Mouse (Mus musculus) neural tube, embryonic 13.5 days (tissue): Measurements from ENCODE around the gene Retsat. TPM values are rescaled to one million over a fixed set of nuclear protein-coding genes. Genes with fewer than 3 reads are reported as not detected.

Experiments used
- ATAC-seq: fragments of 200-750 bp; cut with Nextera tagmentation; 2 replicates; pipeline ENCODE4 v1.8.0; 2017; ENCODE audit warnings: low read depth, mild to moderate bottlenecking, moderate TSS enrichment, moderate library complexity
- H3K27ac ChIP-seq: fragments of 300-500 bp; sonication (generic); replicated peaks from 2 replicates; pipeline ENCODE4 v1.5.1; 2015; ENCODE audit warnings: moderate library complexity, mild to moderate bottlenecking, inconsistent platforms
- H3K27me3 ChIP-seq: fragments of 300-500 bp; sonication (generic); 2 replicates; pipeline ENCODE4 v1.6.1; 2015; ENCODE audit warnings: mild to moderate bottlenecking, inconsistent platforms
- H3K36me3 ChIP-seq: fragments of 300-500 bp; sonication (generic); 2 replicates; pipeline ENCODE4 v1.6.1; 2015; ENCODE audit warnings: mild to moderate bottlenecking, inconsistent platforms
- H3K4me1 ChIP-seq: fragments of 300-500 bp; sonication (generic); replicated peaks from 2 replicates; pipeline ENCODE4 v1.6.1; 2015; ENCODE audit warnings: inconsistent platforms
- H3K4me2 ChIP-seq: fragments of 300-500 bp; sonication (generic); 2 replicates; pipeline ENCODE4 v1.6.1; 2015; ENCODE audit warnings: inconsistent platforms, mild to moderate bottlenecking, moderate library complexity
- H3K4me3 ChIP-seq: fragments of 300-500 bp; sonication (generic); 2 replicates; pipeline ENCODE4 v1.5.1; 2015; ENCODE audit warnings: mild to moderate bottlenecking, inconsistent platforms
- H3K9ac ChIP-seq: fragments of 300-500 bp; sonication (generic); 2 replicates; pipeline ENCODE4 v1.6.1; 2015; ENCODE audit warnings: moderate library complexity, mild to moderate bottlenecking, inconsistent platforms
- H3K9me3 ChIP-seq: fragments of 300-500 bp; sonication (generic); 2 replicates; pipeline ENCODE4 v1.6.1; 2016; ENCODE audit warnings: inconsistent platforms
- WGBS: fragments of 180-500 bp; shearing (Covaris S2); methylation state at CpG from one replicate; pipeline ENCODE4 v1.1.7; 2015; 5-methylcytosine and 5-hydroxymethylcytosine counted together
- polyA plus RNA-seq: library from polyadenylated mRNA; unstranded; fragments of >200 nt; fragmentation: Nextera tagmentation; extraction: Ambion mirVana; gene quantifications from 2 replicates; pipeline ENCODE4 v1.2.1, GENCODE M21; 2015

The Retsat gene
- 5.3 and 5.4 TPM in 2 replicates for polyA plus RNA-seq

DNA sequence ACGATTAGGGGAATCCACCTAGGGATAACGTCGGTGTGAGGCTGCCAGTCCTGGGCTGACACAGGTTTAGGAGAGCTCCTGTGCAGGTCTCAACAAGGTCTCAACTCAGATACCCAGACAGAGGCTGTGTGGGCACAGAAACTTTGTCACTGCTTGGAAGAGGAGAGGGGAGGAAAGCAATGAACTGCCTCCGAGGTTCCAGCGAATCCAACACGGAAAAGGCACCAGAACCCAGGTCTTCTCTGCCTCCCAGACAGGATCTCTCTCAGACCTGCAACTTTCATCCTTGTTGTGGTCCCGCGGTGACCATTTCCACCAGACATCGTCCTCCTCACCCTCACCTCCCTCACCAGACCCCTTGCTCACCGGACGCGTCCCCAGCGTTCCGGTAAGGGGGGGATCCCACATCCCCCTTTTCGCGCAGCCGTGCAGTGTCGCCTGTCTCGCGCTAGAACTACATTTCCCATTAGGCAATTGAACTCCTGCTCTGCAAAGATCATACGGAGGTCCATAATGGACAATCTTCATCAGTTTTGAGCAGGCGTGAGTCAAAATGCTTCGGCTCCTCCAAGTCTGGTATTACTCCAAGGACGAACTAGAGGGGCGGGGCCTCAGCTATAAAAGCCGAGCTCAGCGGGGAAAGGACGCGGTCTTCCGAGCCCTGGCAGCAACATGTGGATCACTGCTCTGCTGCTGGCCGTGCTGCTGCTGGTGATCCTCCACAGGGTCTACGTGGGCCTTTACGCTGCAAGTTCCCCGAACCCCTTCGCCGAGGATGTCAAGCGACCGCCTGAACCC is at the start of gene Retsat, which contains the start of gene Elmod3:
Gene Retsat, plus strand, starts transcription at position 520 of the 798 bp plus-strand sequence.
Gene Elmod3, minus strand, starts transcription at position 458 of the 798 bp plus-strand sequence.
- peak within 1 kb of the TSS; percentile 34 for H3K27ac ChIP-seq
- H3K9ac ChIP-seq, result peak within 1 kb of the TSS; percentile 75
- H3K36me3 ChIP-seq, result no peaks in the 10 kb centered on the region
- ATAC-seq, result peak; percentile 91
- H3K4me1 ChIP-seq, result peaks cover 19% of the 10 kb centered on the region
- peak within 1 kb of the TSS; percentile 50 for H3K4me3 ChIP-seq
- H3K4me2 ChIP-seq, result peak within 1 kb of the TSS; percentile 69
- H3K9me3 ChIP-seq, result no peaks in the 10 kb centered on the region
- H3K27me3 ChIP-seq, result no peaks in the 10 kb centered on the region
- under 1% methylated on average over 38 of the region's 38 CpGs for WGBS

- Histone ChIP-seq H3K4me2 (no peak overlapping the region), H3K27me3 (no peaks in the 10 kb centered on the region; the same call in 1 of the 2 replicates), H3K9ac (no peak overlapping the region), H3K4me3 (no peak overlapping the region), H3K9me3 (no peaks in the 10 kb centered on the region), H3K27ac (no peak overlapping the region), H3K36me3 (no peaks in the 10 kb centered on the region), H3K4me1 (peaks cover 26% of the 10 kb centered on the region)
- no peak for ATAC-seq
- WGBS, result 62% methylated on average over 9 of the region's 9 CpGs
Observed at GRCm38 (mm10) chr6:72549041-72549580, 49.2 kb upstream of the Retsat start.

DNA sequence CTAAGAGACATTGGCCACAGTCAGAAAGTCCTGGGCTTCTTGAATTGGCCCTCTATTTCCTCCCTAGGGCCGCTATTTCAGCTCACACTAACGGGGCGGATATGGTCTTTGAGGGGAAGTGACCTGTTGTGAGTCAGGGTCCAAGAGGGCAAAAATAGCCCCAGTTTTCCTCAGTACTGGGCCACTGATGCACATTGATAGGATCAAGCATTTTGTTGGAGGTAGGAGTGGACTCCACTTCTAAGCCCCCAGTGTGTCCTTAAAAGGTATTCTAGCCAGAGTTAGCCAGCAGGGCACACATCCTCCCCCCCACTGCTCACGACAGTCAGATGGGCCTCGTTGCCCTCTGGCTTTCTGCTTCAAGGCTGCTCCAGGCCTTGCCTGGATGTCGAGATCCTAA is 48.2 kb upstream of the Retsat start:
- no peaks in the 10 kb centered on the region for H3K36me3 ChIP-seq
- no peak for ATAC-seq
- no peaks in the 10 kb centered on the region for H3K9me3 ChIP-seq
- no peaks in the 10 kb centered on the region for H3K27me3 ChIP-seq
- H3K4me2 ChIP-seq, result no peak overlapping the region
- WGBS, result 63% methylated on average over 6 of the region's 6 CpGs
- no peak overlapping the region for H3K4me3 ChIP-seq
- H3K27ac ChIP-seq, result no peak overlapping the region
- no peak overlapping the region for H3K9ac ChIP-seq
- peaks cover 18% of the 10 kb centered on the region for H3K4me1 ChIP-seq

DNA sequence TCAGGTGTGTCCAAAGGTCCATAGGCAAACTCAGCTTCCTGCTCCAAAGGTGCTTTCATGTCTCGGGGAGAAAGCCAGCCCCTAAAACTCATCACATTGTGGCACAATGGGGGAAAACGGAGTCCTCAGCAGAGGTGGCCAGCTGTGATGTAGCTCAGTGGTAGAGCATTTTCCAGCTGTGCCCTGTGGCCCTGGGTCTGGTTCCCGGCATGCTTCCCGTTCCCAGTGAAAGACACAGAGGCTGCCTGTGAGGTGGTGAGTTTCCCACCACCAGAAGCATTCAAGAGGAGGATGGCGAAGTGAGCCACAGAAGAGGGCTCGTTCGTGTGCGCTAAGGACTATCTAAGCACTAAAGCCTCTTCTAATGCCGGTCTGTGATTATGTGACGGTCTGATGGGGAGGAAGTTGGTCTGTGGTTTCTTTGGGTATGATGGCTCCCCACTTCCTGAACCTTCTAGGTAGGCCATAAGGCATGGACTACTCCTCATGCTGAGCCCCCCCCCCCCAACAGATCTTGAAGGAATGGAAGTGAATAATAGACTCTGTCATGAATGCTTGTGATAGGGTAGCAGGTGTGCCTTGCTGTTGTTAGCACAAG is 47.7 kb upstream of the Retsat start:
- H3K36me3 ChIP-seq, result no peaks in the 10 kb centered on the region
- WGBS, result 84% methylated on average over 10 of the region's 10 CpGs
- H3K4me3 ChIP-seq, result no peak overlapping the region
- no peak for ATAC-seq
- no peak overlapping the region for H3K27ac ChIP-seq
- no peak overlapping the region for H3K4me2 ChIP-seq
- H3K9ac ChIP-seq, result no peak overlapping the region
- no peaks in the 10 kb centered on the region for H3K9me3 ChIP-seq
- H3K27me3 ChIP-seq, result no peaks in the 10 kb centered on the region
- H3K4me1 ChIP-seq, result peaks cover 18% of the 10 kb centered on the region

GRCm38 (mm10) chr6:72552171-72553078 is 45.9 kb upstream of the Retsat start:
- Histone ChIP-seq H3K9ac (peak overlapping the region; percentile 68), H3K36me3 (no peaks in the 10 kb centered on the region), H3K27ac (peak overlapping the region; percentile 82), H3K27me3 (no peaks in the 10 kb centered on the region), H3K9me3 (no peaks in the 10 kb centered on the region), H3K4me1 (peaks cover 18% of the 10 kb centered on the region), H3K4me2 (peak overlapping the region; percentile 71), H3K4me3 (peak overlapping the region; percentile 42)
- WGBS, result 15% methylated on average over 27 of the region's 27 CpGs
- peak; percentile 88 for ATAC-seq

GRCm38 (mm10) chr6:72553079-72553412 is 45.2 kb upstream of the Retsat start:
- peak overlapping the region; percentile 82 for H3K27ac ChIP-seq
- H3K4me1 ChIP-seq, result peaks cover 18% of the 10 kb centered on the region
- no peaks in the 10 kb centered on the region for H3K9me3 ChIP-seq
- no peaks in the 10 kb centered on the region for H3K27me3 ChIP-seq
- peak overlapping the region; percentile 42 for H3K4me3 ChIP-seq
- no peak for ATAC-seq
- no peaks in the 10 kb centered on the region for H3K36me3 ChIP-seq
- peak overlapping the region; percentile 71 for H3K4me2 ChIP-seq
- WGBS, result 16% methylated on average over 8 of the region's 8 CpGs
- H3K9ac ChIP-seq, result peak overlapping the region; percentile 68

DNA sequence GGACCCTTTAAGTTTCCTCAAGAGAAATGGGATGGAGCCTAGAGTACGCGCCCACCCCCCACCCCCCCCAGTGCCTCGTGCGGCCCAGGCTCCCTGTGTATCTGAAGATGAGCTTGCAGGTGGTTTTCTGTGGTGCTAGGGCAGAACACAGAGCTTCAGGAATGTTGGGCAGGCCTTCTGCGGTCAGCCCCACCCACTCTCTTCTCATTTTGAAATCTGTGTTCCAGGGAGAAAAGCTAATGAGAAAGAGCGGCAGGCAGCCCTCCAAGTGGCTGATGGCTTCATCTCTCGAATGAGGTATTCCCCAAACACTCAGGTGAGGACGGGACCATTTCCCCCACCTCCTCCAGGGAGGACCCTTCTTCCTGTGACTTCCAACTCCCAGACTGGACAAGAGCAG is 37.5 kb upstream of the Retsat start:
- Histone ChIP-seq H3K9ac (no peak overlapping the region), H3K4me1 (peaks cover 17% of the 10 kb centered on the region), H3K27me3 (no peaks in the 10 kb centered on the region), H3K27ac (no peak overlapping the region), H3K4me2 (no peak overlapping the region), H3K4me3 (no peak overlapping the region), H3K36me3 (no peaks in the 10 kb centered on the region), H3K9me3 (no peaks in the 10 kb centered on the region)
- 88% methylated on average over 8 of the region's 8 CpGs for WGBS
- ATAC-seq, result no peak

DNA sequence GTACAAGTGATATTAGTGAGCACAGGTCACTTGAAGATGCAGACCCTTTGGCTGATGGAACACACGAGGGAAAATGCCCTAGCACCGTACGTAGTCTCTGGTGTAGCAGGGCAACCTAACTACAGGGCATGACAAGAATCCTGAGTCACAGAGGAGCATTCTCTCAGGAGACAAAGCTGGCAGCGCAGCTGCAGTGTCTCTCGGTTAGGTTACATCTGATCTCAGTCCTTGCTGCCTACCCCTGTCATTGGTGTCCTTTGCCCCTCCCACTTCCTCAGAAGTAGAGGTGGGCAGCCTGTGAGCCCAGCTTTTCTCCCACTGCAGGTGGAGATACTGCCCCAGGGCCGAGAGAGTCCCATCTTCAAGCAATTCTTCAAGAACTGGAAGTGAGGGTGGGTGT is 35.8 kb upstream of the Retsat start:
- H3K4me2 ChIP-seq, result no peak overlapping the region
- peaks cover under 1% of the 10 kb centered on the region; the same call in 1 of the 2 replicates for H3K36me3 ChIP-seq
- WGBS, result 52% methylated on average over 6 of the region's 6 CpGs
- no peak overlapping the region for H3K9ac ChIP-seq
- H3K9me3 ChIP-seq, result no peaks in the 10 kb centered on the region
- ATAC-seq, result no peak
- no peak overlapping the region for H3K4me3 ChIP-seq
- no peaks in the 10 kb centered on the region for H3K27me3 ChIP-seq
- no peak overlapping the region for H3K27ac ChIP-seq
- H3K4me1 ChIP-seq, result peaks cover 19% of the 10 kb centered on the region

- Histone ChIP-seq H3K27me3 (no peaks in the 10 kb centered on the region), H3K27ac (no peak overlapping the region), H3K9ac (no peak overlapping the region), H3K4me1 (peaks cover 19% of the 10 kb centered on the region), H3K4me2 (no peak overlapping the region), H3K36me3 (peaks cover 5% of the 10 kb centered on the region; the same call in 1 of the 2 replicates), H3K4me3 (no peak overlapping the region), H3K9me3 (no peaks in the 10 kb centered on the region)
- WGBS, result 72% methylated on average over 5 of the region's 5 CpGs
- no peak for ATAC-seq
Observed at GRCm38 (mm10) chr6:72562894-72563293, 35.4 kb upstream of the Retsat start.

GRCm38 (mm10) chr6:72565506-72565905 is 32.8 kb upstream of the Retsat start:
- peak; percentile 47; the same call in 1 of the 2 replicates for ATAC-seq
- Histone ChIP-seq H3K4me3 (no peak overlapping the region), H3K27ac (no peak overlapping the region), H3K9ac (no peak overlapping the region), H3K4me2 (no peak overlapping the region), H3K27me3 (no peaks in the 10 kb centered on the region), H3K36me3 (peaks cover 18% of the 10 kb centered on the region), H3K9me3 (no peaks in the 10 kb centered on the region), H3K4me1 (peaks cover 14% of the 10 kb centered on the region)
- 79% methylated on average over 7 of the region's 7 CpGs for WGBS

- Histone ChIP-seq H3K27me3 (no peaks in the 10 kb centered on the region), H3K36me3 (peaks cover 23% of the 10 kb centered on the region), H3K9me3 (no peaks in the 10 kb centered on the region), H3K9ac (0 out of 2 replicates have a peak overlapping the region, but pooled peaks have one; percentile 12), H3K4me3 (no peak overlapping the region), H3K4me2 (no peak overlapping the region), H3K4me1 (peaks cover 14% of the 10 kb centered on the region), H3K27ac (no peak overlapping the region; the same call in 1 of the 2 replicates)
- ATAC-seq, result peak; percentile 77
- 3% methylated on average over 4 of the region's 4 CpGs for WGBS
Observed at GRCm38 (mm10) chr6:72566044-72566443, 32.2 kb upstream of the Retsat start.
